Mouse (Mus musculus) thymus, postnatal 4 days (tissue): ENCODE data around the gene Chaf1b.
A peak's percentile ranks its signal among the peaks of the same experiment; 100 is the strongest.

ENCODE experiments used
- DNase-seq: peaks from one replicate; pipeline ENCODE4 v3.0.0; 2021

Gene Chaf1b

DNA sequence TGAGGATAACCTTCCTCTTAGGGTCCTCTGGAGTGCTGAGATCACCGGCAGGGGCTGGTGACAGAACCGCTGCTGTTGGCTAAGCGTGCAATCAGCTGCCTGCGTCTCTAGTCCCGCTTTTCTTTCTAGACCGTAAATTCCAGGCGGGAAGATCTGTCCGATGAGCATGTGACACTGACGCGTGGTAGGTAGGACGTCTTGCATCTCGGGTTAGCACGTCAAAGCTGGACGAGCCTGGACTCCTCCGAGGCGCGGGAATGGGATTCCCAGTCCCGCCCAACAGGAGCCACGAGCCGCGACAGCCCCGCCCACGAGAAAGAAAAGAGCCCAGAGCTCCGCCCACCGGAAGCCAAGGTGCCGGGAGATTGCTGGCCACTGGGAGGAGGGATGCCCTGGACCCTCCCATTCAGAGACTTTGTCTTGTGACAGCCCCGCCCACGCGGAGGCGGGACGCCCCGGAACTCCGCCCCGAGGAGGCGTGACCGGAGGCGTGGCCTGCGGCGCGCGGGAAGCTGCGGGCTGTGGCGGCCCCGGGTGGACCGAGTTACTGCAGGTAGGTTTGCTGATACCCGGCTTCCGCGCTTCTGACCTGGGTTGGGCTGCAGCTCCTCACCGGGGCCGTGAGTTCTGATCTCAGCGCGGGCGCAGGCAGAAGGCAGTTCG lies at the start of gene Chaf1b:
TSS of gene Chaf1b (plus strand) at position 479 of the 663 bp plus-strand sequence.
- peak; percentile 98 for DNase-seq

- DNase-seq, result no peak
Measured at GRCm38 (mm10) chr16:93834076-93834475, 49.6 kb upstream of the Chaf1b start.

- no peak for DNase-seq
Measured at GRCm38 (mm10) chr16:93839049-93839448, 44.7 kb upstream of the Chaf1b start.

GRCm38 (mm10) chr16:93850527-93850926 lies 33.2 kb upstream of the Chaf1b start:
- no peak for DNase-seq

DNA sequence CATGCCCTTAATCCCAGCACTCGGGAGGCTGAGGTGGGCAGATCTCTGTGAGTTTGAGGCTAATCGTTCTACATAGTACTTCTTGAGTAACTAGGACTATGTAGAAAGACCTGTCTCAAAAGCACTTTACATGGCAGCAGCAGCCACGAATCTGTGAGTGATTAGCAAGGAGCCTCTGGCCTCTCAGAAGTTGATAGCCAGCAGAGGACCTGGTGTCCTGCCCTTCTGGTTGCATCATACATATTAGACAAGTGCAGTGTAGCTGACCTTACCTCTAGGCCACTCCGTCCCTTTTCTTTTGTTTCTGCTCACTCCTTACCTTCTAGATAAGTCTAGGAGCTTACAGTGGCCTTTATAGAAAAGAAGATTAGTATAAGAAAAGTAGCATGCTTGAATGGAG lies 23.7 kb upstream of the Chaf1b start:
- DNase-seq, result no peak

GRCm38 (mm10) chr16:93860686-93861085 lies 23.0 kb upstream of the Chaf1b start:
- no peak for DNase-seq

- DNase-seq, result no peak
Measured at GRCm38 (mm10) chr16:93874841-93875240, 8.9 kb upstream of the Chaf1b start.

DNA sequence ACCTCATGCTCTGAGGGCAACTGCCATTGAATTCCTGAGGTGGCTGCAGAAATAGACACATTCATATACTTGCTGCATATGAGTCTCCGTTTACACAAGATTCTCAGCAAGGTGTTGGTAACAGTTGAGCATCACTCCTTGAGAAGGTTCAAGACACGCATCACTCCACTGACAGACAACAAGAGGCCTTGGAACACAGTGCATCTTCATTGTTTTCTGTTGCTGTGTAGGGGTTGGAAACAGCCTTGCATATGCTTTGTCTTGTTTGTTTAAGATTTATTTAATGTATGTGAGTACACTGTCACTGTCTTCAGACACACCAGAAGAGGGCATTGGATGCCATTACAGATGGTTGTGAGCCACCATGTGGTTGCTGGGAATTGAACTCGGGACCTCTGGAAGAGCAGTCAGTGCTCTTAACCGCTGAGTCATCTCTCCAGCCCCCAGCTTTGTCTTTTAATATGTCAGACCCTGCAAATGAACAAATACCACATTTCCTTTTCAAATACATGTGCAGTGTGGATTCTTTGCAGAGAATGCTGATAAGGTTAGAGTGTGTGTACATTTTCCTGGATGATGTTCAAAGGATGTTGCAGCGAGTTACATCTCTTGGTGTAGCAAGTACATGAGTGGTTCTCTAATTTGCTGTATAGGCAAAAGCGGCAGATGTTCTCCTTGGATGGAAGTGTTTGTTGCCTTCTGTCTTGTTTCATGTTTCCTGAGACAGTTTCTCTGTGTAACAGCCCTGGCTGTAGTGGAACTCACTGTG lies 5.9 kb upstream of the Chaf1b start:
- no peak for DNase-seq

GRCm38 (mm10) chr16:93884086-93884721 lies 503 bp downstream of the Chaf1b start:
- DNase-seq, result no peak

DNA sequence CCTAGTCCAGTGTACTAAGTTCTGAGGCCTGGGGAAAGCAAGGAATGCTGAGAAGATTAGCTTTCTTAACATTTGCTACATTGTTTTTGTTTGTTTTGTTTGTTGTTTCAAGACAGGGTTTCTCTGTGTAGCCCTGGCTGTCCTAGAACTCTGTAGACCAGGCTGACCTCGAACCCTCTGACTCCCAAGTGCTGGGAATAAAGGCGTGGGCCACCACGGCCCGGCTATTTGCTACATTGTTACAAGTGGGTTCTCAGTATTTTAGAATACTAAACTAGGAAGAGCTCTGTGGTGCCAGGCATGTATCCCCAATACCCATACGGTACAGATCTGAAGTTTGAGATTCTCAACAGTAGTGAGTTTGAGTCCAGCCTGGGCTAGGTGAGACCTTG lies 1.0 kb downstream of the Chaf1b start:
- no peak for DNase-seq

- no peak for DNase-seq
Measured at GRCm38 (mm10) chr16:93888481-93888880, 4.8 kb downstream of the Chaf1b start.

GRCm38 (mm10) chr16:93890948-93891604 lies 7.4 kb downstream of the Chaf1b start:
- DNase-seq, result no peak

GRCm38 (mm10) chr16:93893285-93893684 lies 9.6 kb downstream of the Chaf1b start:
- DNase-seq, result no peak

DNA sequence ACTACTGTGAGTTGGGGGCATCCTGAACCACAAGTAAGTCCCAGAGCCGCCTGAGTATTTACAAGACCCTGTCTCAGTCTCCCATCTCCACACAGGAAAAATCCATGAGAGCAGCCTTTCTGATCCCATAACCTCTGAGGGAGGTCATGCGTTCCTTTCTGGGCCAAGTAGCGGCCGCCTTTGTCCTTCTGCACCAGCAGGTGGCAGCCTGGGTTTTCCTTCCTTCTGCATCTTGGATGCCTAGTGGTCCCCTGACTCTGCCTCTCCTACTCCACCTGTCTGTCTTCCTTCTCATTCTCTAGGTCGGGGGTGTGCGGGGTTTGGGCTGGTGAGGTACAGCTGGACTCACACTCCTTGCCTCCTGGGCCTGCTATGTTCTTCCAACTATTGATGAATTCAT lies 19.3 kb downstream of the Chaf1b start:
- DNase-seq, result peak; percentile 67

GRCm38 (mm10) chr16:93906156-93907014 lies 22.7 kb downstream of the Chaf1b start:
- DNase-seq, result peak; percentile 79

GRCm38 (mm10) chr16:93907761-93908160 lies 24.1 kb downstream of the Chaf1b start:
- peak; percentile 68 for DNase-seq

GRCm38 (mm10) chr16:93908196-93908595 lies 24.5 kb downstream of the Chaf1b start:
- DNase-seq, result peak; percentile 58

DNA sequence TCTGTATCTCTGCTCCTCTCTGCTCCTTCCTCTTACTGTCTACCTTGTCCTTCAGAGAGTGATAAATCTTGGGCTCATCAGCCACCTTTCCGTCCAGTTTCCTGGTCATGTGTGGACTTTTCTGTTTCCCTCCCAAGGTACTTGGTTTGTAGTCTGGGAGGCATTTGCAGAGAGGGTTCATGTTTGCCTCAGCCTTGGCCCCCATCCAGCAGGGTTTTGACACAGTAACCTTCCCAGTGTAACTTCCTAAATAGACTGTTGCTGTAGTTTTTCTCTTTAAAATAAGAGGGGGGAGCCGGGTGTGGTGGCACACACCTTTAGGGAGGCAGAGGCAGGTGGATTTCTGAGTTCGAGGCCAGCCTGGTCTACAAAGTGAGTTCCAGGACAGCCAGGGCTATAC lies 26.2 kb downstream of the Chaf1b start:
- DNase-seq, result no peak

DNA sequence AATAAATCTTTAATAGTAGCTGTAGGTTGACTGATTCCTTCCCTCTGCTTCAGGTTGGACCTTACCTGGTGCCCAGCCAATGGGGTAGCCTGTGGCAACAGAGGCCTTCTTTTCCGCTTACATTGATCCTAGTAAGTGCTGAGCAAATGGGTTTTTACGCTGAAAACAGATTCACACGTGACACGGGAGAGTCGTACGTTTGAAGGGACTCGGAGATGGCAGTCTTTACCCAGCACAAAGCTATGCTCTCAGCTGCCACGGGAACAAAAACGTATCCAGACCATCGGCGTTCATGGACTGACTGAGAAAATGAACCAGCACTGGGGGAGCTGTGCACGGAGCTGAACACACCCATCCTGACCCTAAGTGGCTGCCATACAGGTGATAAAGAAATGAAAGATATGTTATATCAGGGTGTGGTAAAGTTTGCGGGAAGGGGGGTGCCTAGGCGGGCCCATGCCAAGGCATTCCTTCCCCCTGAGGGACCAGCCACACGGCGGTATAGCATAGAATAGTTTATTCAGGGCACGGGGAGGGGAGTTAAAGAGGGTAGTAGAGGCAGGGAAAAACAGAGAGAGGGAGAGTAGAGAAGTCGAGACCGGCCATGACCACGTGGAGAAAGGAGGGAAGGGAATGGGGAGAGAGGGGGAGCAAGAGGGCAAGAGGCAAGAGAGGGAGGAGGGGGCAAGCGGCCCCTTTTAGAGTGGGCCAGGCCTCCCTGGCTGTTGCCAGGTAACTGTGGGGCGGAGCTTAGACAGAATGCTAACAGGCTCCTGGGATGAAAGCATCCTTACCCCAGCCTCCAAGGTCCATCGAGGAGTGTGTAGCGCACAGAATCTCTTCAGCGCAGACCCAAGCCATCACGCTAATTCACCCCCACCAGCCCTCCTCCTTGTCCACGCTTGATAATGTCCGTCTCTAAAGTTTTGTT lies 27.3 kb downstream of the Chaf1b start:
- no peak for DNase-seq

- DNase-seq, result no peak
Measured at GRCm38 (mm10) chr16:93912158-93912557, 28.5 kb downstream of the Chaf1b start.

GRCm38 (mm10) chr16:93912808-93913207 lies 29.1 kb downstream of the Chaf1b start:
- no peak for DNase-seq
